Mouse (Mus musculus) lung, postnatal 14 days (tissue): ENCODE data around the gene Crbn.

Experiments used
- DNase-seq: peaks from one replicate; pipeline ENCODE4 v3.0.0; 2021

Crbn gene

GRCm38 (mm10) chr6:106760473-106761218, 39.2 kb downstream of the Crbn start:
- no peak for DNase-seq

- DNase-seq: no peak
These were observed 41.6 kb downstream of the Crbn start for GRCm38 (mm10) chr6:106758299-106758698.

GRCm38 (mm10) chr6:106750291-106750690, 49.6 kb downstream of the Crbn start:
- no peak for DNase-seq

- no peak for DNase-seq
These were observed 50.9 kb downstream of the Crbn start, which contains the start of gene Il5ra for GRCm38 (mm10) chr6:106748887-106749388. Gene Il5ra, minus strand, starts transcription at chr6:106749037.

GRCm38 (mm10) chr6:106747804-106748203, 52.1 kb downstream of the Crbn start:
- DNase-seq: no peak

GRCm38 (mm10) chr6:106747251-106747650, 52.6 kb downstream of the Crbn start:
- DNase-seq: no peak

GRCm38 (mm10) chr6:106745673-106746394, 54.0 kb downstream of the Crbn start:
- no peak for DNase-seq

- no peak for DNase-seq
These were observed 56.2 kb downstream of the Crbn start for GRCm38 (mm10) chr6:106743556-106744233.

- no peak for DNase-seq
These were observed 59.5 kb downstream of the Crbn start for GRCm38 (mm10) chr6:106740244-106740825.

- DNase-seq: no peak
These were observed 61.6 kb downstream of the Crbn start for GRCm38 (mm10) chr6:106738229-106738628.

- DNase-seq: no peak
These were observed 67.3 kb downstream of the Crbn start for GRCm38 (mm10) chr6:106732563-106732962.
